Mouse (Mus musculus) spleen, adult 2 months (tissue): ENCODE data around the gene Maco1. TPM values are rescaled to one million over a fixed set of nuclear protein-coding genes. Genes with fewer than 3 reads are reported as not detected.

Source experiments
- DNase-seq, 2 experiments: peaks; one replicate each; pipeline versions ENCODE4 v3.0.0 to v3.0.0-alpha.2; 2012 to 2021; ENCODE audit warnings: low spot score in 2 of 2, low read depth in 1 of 2
- H3K27ac ChIP-seq: fragments of 200-500 bp; 2 replicates; pipeline ENCODE4 v1.5.1; 2012; ENCODE audit warnings: low read length, inconsistent platforms; ENCODE audit not compliant: insufficient read depth
- H3K27me3 ChIP-seq: fragments of 200-500 bp; 2 replicates; pipeline ENCODE4 v1.6.1; 2012; ENCODE audit warnings: mild to moderate bottlenecking, moderate library complexity, low read length, inconsistent platforms; ENCODE audit not compliant: control insufficient read depth, insufficient read depth
- H3K36me3 ChIP-seq: fragments of 200-500 bp; 2 replicates; pipeline ENCODE4 v1.6.1; 2012; ENCODE audit warnings: mild to moderate bottlenecking, low read length, inconsistent platforms; ENCODE audit not compliant: control insufficient read depth, insufficient read depth
- H3K4me1 ChIP-seq: fragments of 200-500 bp; 2 replicates; pipeline ENCODE4 v1.6.1; 2011; ENCODE audit warnings: inconsistent platforms; ENCODE audit not compliant: control insufficient read depth, insufficient read depth, insufficient read length
- H3K4me3 ChIP-seq: fragments of 200-500 bp; 2 replicates; pipeline ENCODE4 v1.5.1; 2011; ENCODE audit warnings: mild to moderate bottlenecking, inconsistent platforms; ENCODE audit not compliant: insufficient read depth, insufficient read length; ENCODE audit errors: extremely low read depth
- CTCF ChIP-seq: fragments of 200-500 bp; IDR thresholded peaks from 2 replicates; pipeline ENCODE4 v1.5.1; 2011; ENCODE audit warnings: mild to moderate bottlenecking, inconsistent platforms; ENCODE audit not compliant: insufficient read depth, insufficient read length, insufficient replicate concordance; ENCODE audit errors: extremely low read depth
- POLR2A ChIP-seq: fragments of 200-500 bp; IDR thresholded peaks from 2 replicates; pipeline ENCODE4 v1.6.1; 2011; ENCODE audit warnings: low read depth, low read length, inconsistent platforms
- WGBS: fragments of 180-500 bp; shearing (Covaris S2); methylation state at CpG from one replicate; pipeline ENCODE4 v1.1.7; 2018; 5-methylcytosine and 5-hydroxymethylcytosine counted together
- polyA plus RNA-seq: library from polyadenylated mRNA; depleted of rRNA; stranded (reverse); fragments of >200 nt; gene quantifications from 2 replicates; pipeline ENCODE4 v1.2.3, GENCODE M21; 2012

Maco1 gene
- polyA plus RNA-seq, 1 experiment, result 6.5 TPM

DNA sequence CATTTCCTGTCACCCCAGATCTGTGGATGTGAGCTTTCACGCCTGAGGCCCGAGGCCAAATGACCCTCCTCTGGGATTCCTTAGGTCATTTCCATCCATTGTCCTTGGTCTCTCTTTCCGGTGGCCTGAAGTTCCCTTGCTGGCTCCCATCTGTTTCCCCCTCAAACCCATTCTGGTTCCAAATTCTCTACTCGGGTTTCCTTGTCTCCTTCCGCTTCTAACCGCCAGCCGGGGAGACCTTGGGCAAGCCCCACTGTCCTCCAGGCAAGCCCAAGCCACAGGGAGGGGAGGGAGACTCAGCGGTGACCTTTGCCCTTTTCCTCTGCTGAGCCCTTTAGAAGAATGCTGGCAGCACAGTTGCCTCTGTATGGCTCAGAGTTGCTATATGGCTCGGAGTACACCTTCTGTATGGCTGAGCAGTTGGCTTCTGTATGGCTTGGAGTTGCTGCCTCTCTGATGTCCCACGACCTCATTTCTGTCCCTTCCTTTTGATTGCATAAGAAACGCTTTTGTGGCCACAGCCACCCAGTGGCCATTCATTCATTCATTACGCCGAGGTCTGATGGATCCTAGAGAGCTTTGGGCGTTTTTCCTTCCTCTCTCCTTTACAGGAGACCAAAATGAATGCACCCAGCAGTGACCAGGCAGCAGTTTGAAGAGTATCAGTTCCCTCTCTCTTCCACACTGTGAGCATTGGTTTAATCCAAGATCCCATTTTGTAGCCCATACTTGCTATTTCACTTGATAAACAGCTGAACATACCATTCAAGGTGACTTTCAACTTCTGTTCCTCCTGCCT lies 73.8 kb downstream of the Maco1 start:
- no peak for DNase-seq
- TF ChIP-seq POLR2A, result no peak
- no peak for TF ChIP-seq CTCF
- Histone ChIP-seq H3K27me3 (no peaks in the 10 kb centered on the region), H3K4me1 (no peaks in the 10 kb centered on the region), H3K27ac (no peak overlapping the region), H3K36me3 (no peaks in the 10 kb centered on the region), H3K4me3 (no peak overlapping the region)
- 54% methylated on average over 14 of the region's 14 CpGs for WGBS

DNA sequence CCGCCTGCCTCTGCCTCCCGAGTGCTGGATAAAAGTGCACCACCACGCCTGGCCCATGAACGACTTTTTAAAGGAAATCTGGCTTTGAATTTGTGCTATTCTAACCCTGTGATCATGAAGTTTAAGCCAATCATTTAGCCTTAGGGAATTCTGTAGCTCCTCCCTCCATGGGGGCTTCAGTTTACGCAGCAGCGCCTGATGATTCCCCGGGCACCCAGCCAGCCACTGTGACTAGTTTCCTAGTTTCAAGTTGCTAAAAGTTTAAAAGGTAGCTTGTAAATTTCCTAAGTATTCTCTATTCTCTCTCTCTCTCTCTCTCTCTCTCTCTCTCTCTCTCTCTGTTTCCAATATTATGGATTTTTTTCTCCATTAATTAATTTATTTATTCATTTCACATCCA lies 76.9 kb downstream of the Maco1 start:
- 70% methylated on average over 7 of the region's 7 CpGs for WGBS
- TF ChIP-seq CTCF (no peak), POLR2A (no peak)
- H3K36me3 ChIP-seq, result no peaks in the 10 kb centered on the region
- no peak overlapping the region for H3K27ac ChIP-seq
- no peak for DNase-seq
- H3K4me3 ChIP-seq, result no peak overlapping the region
- no peaks in the 10 kb centered on the region for H3K27me3 ChIP-seq
- H3K4me1 ChIP-seq, result peaks cover 16% of the 10 kb centered on the region; the same call in 1 of the 2 replicates

DNA sequence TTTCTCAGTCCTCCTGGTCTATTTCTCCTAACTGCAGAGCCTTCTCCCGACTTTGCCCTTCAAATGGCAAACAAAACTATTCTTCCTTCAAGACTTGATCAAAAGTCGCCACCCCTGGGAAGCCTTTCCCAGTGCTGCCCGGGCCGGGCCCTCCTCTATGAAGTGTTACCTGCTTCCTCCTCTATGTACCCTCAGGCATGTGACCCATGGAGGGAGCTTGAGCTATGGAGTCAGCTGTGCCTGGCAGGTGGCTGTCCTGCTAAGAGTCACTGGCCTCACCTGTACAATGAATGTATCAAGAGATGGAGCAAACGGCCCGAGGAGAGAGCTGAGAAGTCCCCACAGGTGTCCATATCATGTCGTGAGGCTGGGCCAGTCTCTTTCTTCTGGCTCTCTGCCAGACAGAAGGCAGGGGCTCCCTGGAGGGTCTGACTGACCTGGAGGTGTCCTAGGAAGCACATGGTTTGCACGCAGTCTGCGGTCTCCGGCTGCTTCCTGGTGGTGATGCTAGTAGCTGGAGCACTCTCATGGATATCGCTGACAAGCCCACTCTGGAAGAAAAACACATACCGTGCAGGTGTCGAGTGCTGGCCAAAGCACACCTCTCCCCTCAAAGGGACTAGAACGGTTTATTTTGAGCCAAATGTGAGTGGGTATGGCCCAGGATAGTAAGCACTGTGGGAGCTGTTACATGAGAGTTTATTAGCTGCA lies 77.8 kb downstream of the Maco1 start:
- Histone ChIP-seq H3K27ac (no peak overlapping the region), H3K4me3 (no peak overlapping the region), H3K27me3 (no peaks in the 10 kb centered on the region), H3K36me3 (no peaks in the 10 kb centered on the region), H3K4me1 (peaks cover 16% of the 10 kb centered on the region; the same call in 1 of the 2 replicates)
- 70% methylated on average over 13 of the region's 14 CpGs for WGBS
- no peak for TF ChIP-seq POLR2A
- TF ChIP-seq CTCF, result no peak
- no peak for DNase-seq

DNA sequence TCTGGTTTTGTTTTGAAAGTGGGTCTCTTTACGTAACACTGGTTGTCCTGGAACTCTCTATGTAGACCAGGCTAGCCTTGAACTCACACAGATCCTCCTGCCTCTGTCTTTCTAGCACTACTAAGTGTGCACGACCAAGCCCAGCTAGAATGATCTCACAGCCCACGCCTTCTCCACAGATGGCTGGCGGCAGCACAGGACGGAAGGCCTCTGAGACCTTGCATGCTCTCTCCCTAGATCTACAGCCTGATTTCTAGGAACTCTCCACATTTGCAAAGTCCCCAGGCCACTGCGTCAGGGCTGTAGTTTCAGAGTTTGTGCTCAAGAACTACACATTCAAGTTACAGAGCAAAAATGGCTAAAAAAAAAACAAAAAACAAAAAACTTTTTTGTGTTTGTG lies 79.0 kb downstream of the Maco1 start:
- Histone ChIP-seq H3K4me3 (no peak overlapping the region), H3K27ac (no peak overlapping the region), H3K27me3 (no peaks in the 10 kb centered on the region), H3K36me3 (no peaks in the 10 kb centered on the region), H3K4me1 (peaks cover 16% of the 10 kb centered on the region; the same call in 1 of the 2 replicates)
- no peak for DNase-seq
- TF ChIP-seq POLR2A (no peak), CTCF (no peak)
- WGBS, result 48% methylated on average over 6 of the region's 6 CpGs

DNA sequence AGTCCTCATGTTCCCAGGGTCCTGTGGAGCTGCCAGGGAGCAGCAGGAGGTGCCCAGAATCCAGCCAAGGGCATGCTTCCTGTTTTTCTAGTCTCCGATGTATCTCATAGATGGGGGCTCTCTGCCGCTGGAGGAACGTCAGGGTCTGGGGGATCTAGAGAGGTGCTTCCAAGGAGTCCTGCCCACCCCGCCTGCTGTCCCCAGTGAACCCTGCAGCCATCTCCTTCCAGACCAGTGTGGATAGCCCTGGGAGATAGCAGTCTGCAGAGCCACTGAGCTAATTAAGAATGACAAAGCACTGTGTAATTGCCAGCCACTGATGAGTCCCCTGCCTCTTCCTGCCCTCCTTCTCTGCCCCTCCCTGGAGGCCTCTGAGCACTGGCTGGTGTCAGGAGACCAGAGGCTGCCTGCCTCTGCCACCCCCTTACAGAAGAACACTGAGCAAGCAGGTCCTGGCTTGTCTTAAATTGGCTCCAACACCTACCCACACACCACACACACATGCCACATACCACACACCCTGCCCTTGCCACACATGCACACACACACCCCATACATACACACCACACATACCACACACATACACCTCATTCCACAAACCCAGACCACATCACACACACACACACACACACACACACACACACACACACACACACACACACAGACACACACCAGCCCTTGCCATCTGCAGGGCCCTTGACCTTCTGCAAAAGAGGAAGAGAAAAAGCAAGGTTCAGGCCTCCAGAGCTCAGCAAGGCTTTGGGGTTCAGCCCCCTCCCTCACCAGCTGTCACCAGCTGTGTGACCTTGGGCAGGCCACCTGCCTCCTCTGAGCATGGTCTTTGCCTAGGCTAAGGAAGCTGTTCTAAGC lies 80.1 kb downstream of the Maco1 start:
- Histone ChIP-seq H3K4me1 (peaks cover 18% of the 10 kb centered on the region; the same call in 1 of the 2 replicates), H3K27ac (peak overlapping the region; percentile 62), H3K36me3 (no peaks in the 10 kb centered on the region), H3K4me3 (no peak overlapping the region), H3K27me3 (no peaks in the 10 kb centered on the region)
- WGBS, result 18% methylated on average over 4 of the region's 4 CpGs
- peak; percentile 56 to 60 for DNase-seq
- TF ChIP-seq POLR2A (no peak), CTCF (no peak)

DNA sequence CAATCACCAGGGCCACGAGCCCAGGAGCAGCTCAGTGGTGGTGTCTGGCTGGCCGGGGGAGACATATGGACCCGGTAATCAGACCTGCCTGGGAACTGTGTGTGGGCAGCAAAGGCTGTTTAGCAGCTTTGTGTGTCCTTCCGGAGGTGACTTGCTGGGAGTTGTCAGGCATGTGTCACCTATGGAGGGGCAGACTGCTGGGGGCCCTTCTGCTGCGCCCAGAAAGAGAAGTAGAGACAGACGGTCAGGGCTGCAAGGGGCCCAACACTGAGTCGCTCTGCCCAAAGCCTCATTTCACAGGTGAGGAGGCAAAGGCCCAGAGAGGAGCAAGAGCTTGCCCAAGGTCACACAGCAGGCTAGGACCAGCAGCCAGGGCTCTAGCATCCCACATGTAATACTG lies 83.3 kb downstream of the Maco1 start:
- Histone ChIP-seq H3K27ac (no peak overlapping the region), H3K4me3 (no peak overlapping the region), H3K27me3 (no peaks in the 10 kb centered on the region), H3K36me3 (no peaks in the 10 kb centered on the region), H3K4me1 (peaks cover 26% of the 10 kb centered on the region; the same call in 1 of the 2 replicates)
- no peak for TF ChIP-seq CTCF
- TF ChIP-seq POLR2A, result no peak
- no peak for DNase-seq
- WGBS, result 93% methylated on average over 7 of the region's 7 CpGs
